Comparison of ENCODE assay signal across 7 mouse cellular contexts in genomic region chr13:43530832-43531693, GRCm38 (mm10). TPM values are rescaled to one million over a fixed set of nuclear protein-coding genes. Genes with fewer than 3 reads are reported as not detected.
DNase-seq lines count a peak whose midpoint lies in the region; ATAC-seq and TF ChIP-seq lines count a peak whose summit lies in the region.

No protein-coding gene starts in this region.

- WGBS in embryonic facial prominence, embryonic 12.5 days = 22% methylated on average over 13 of the region's 13 CpGs
- 6% methylated on average over 13 of the region's 13 CpGs for WGBS in heart, adult 2 months
- WGBS in intestine, postnatal 0 days = 23% methylated on average over 13 of the region's 13 CpGs
- 41% methylated on average over 13 of the region's 13 CpGs for WGBS in limb, embryonic 10.5 days
- WGBS in stomach, embryonic 14.5 days = 36% methylated on average over 13 of the region's 13 CpGs

- intact Hi-C loops in heart, adult 2 months (cut with DNase I) = loop anchor here (5.0 kb wide), 1 partner anchor 49 kb away; the partner anchor contains the start of gene Ranbp9

- no peak for TF ChIP-seq POLR2A in heart, adult 2 months (IDR thresholded peaks at IDR 0.05; ENCODE audit: insufficient read depth, low read depth, low read length)

- H3K4me3 ChIP-seq in embryonic facial prominence, embryonic 12.5 days = no peak overlapping the region
- 0 out of 2 replicates have a peak overlapping the region, but pooled peaks have one; percentile 13 for H3K4me3 ChIP-seq in heart, adult 2 months
- H3K4me3 ChIP-seq in intestine, postnatal 0 days (ENCODE audit: low read depth, low read length) = no peak overlapping the region
- H3K4me3 ChIP-seq in limb, embryonic 10.5 days = no peak overlapping the region
- no peak overlapping the region for H3K4me3 ChIP-seq in stomach, embryonic 14.5 days (ENCODE audit: low read depth, low read length)

- peak; percentile 53; the same call in 1 of the 2 replicates for TF ChIP-seq EP300 in heart, adult 2 months (IDR thresholded peaks at IDR 0.05; ENCODE audit: insufficient read depth, low read depth, low read length)

- no peak overlapping the region for H3K9ac ChIP-seq in embryonic facial prominence, embryonic 12.5 days
- H3K9ac ChIP-seq in heart, adult 2 months (ENCODE audit: low read depth, low read length) = peak overlapping the region; percentile 32; the same call in 1 of the 2 replicates
- no peak overlapping the region for H3K9ac ChIP-seq in intestine, postnatal 0 days (ENCODE audit: low read depth, low read length)
- H3K9ac ChIP-seq in stomach, embryonic 14.5 days (replicated peaks; ENCODE audit: low read depth, low read length) = no peak overlapping the region

- H3K4me2 ChIP-seq in embryonic facial prominence, embryonic 12.5 days (replicated peaks) = no peak overlapping the region
- H3K4me2 ChIP-seq in intestine, postnatal 0 days (replicated peaks; ENCODE audit: low read depth) = 0 out of 2 replicates have a peak overlapping the region, but pooled peaks have one; percentile 24
- H3K4me2 ChIP-seq in stomach, embryonic 14.5 days (replicated peaks; ENCODE audit: low read depth, low read length) = no peak overlapping the region

- no peaks in the 10 kb centered on the region for H3K36me3 ChIP-seq in embryonic facial prominence, embryonic 12.5 days
- H3K36me3 ChIP-seq in heart, adult 2 months (ENCODE audit: control insufficient read depth, insufficient read depth, low read length) = 0 out of 2 replicates have a peak, but pooled peaks cover 2% of the 10 kb centered on the region
- no peaks in the 10 kb centered on the region for H3K36me3 ChIP-seq in intestine, postnatal 0 days (ENCODE audit: control insufficient read depth, insufficient read depth)
- no peaks in the 10 kb centered on the region for H3K36me3 ChIP-seq in limb, embryonic 10.5 days
- no peaks in the 10 kb centered on the region for H3K36me3 ChIP-seq in stomach, embryonic 14.5 days (ENCODE audit: control insufficient read depth, insufficient read depth, low read length)

- peak; percentile 84 for ATAC-seq in embryonic facial prominence, embryonic 12.5 days (ENCODE audit: insufficient number of reproducible peaks, insufficient read depth, low FRiP score, low TSS enrichment)
- peak; percentile 74; the same call in 1 of the 2 replicates for ATAC-seq in intestine, postnatal 0 days
- peak; percentile 53 for ATAC-seq in stomach, embryonic 14.5 days (ENCODE audit: insufficient number of reproducible peaks, insufficient read depth, low FRiP score, low read depth)

- no peaks in the 10 kb centered on the region for H3K27me3 ChIP-seq in embryonic facial prominence, embryonic 12.5 days
- no peaks in the 10 kb centered on the region for H3K27me3 ChIP-seq in heart, adult 2 months (ENCODE audit: control insufficient read depth, insufficient read depth, low read length)
- H3K27me3 ChIP-seq in intestine, postnatal 0 days (replicated peaks; ENCODE audit: control insufficient read depth, insufficient read depth, low read length) = no peaks in the 10 kb centered on the region
- H3K27me3 ChIP-seq in limb, embryonic 10.5 days (ENCODE audit: low read depth, poor library complexity, severe bottlenecking) = no peaks in the 10 kb centered on the region
- no peaks in the 10 kb centered on the region for H3K27me3 ChIP-seq in stomach, embryonic 14.5 days (ENCODE audit: control insufficient read depth, insufficient read depth, low read length)

- DNase-seq in adipocyte (ENCODE audit: low spot score) = peak; percentile 74
- peak; percentile 62 to 67 for DNase-seq in heart, adult 2 months
- peak; percentile 48 for DNase-seq in limb, embryonic 10.5 days (ENCODE audit: low spot score)
- DNase-seq in mesoderm, embryonic 11.5 days (ENCODE audit: low read depth, low spot score) = peak; percentile 74

- TF ChIP-seq CTCF in heart, adult 2 months (IDR thresholded peaks at IDR 0.05) = peak; percentile 44
- peak; percentile 32; the same call in 1 of the 2 replicates for TF ChIP-seq CTCF in intestine, postnatal 0 days (IDR thresholded peaks at IDR 0.05; ENCODE audit: low read depth)

- H3K4me1 ChIP-seq in embryonic facial prominence, embryonic 12.5 days = peaks cover 18% of the 10 kb centered on the region
- H3K4me1 ChIP-seq in heart, adult 2 months (ENCODE audit: control insufficient read depth, insufficient read depth, low read length) = peaks cover 13% of the 10 kb centered on the region
- H3K4me1 ChIP-seq in intestine, postnatal 0 days (replicated peaks; ENCODE audit: control insufficient read depth, insufficient read depth, low read length) = no peaks in the 10 kb centered on the region
- peaks cover 20% of the 10 kb centered on the region for H3K4me1 ChIP-seq in limb, embryonic 10.5 days
- H3K4me1 ChIP-seq in stomach, embryonic 14.5 days (ENCODE audit: control insufficient read depth, insufficient read depth, low read length) = peaks cover 17% of the 10 kb centered on the region

- H3K9me3 ChIP-seq in embryonic facial prominence, embryonic 12.5 days = no peaks in the 10 kb centered on the region
- no peaks in the 10 kb centered on the region for H3K9me3 ChIP-seq in intestine, postnatal 0 days (ENCODE audit: control insufficient read depth)
- H3K9me3 ChIP-seq in limb, embryonic 10.5 days (replicated peaks) = no peaks in the 10 kb centered on the region
- H3K9me3 ChIP-seq in stomach, embryonic 14.5 days (ENCODE audit: control insufficient read depth, low read depth, low read length) = no peaks in the 10 kb centered on the region

- peak overlapping the region; percentile 57; the same call in 1 of the 2 replicates for H3K27ac ChIP-seq in embryonic facial prominence, embryonic 12.5 days
- H3K27ac ChIP-seq in heart, adult 2 months = peak overlapping the region; percentile 57
- H3K27ac ChIP-seq in intestine, postnatal 0 days (ENCODE audit: low read depth, low read length) = no peak overlapping the region
- H3K27ac ChIP-seq in limb, embryonic 10.5 days = peak overlapping the region; percentile 32
- H3K27ac ChIP-seq in stomach, embryonic 14.5 days (ENCODE audit: low read length) = no peak overlapping the region

- H3K79me2 ChIP-seq in heart, adult 2 months (replicated peaks; ENCODE audit: control insufficient read depth, insufficient read depth, low read length) = no peaks in the 10 kb centered on the region

RNA-seq across cellular contexts. Expression of gene Mcur1, which starts 28.9 kb away (rescaled TPM):
- 13.5 and 15.0 TPM in 2 replicates for polyA plus RNA-seq in embryonic facial prominence, embryonic 12.5 days (2016; fragmentation: Nextera tagmentation; extraction: Ambion mirVana)
- total RNA-seq in heart, adult 2 months (2021) = 10 to 100 TPM; 43.9 to 49.8 TPM
- 26.4 and 41.6 TPM in 2 replicates for polyA plus RNA-seq in heart, adult 2 months (2012; rRNA removed)
- polyA plus RNA-seq in intestine, postnatal 0 days (2015; fragmentation: Nextera tagmentation; extraction: Ambion mirVana) = 15.4 TPM in 2 replicates
- polyA plus RNA-seq in limb, embryonic 10.5 days (2016; fragmentation: Nextera tagmentation; extraction: Ambion mirVana) = 10.6 and 12.1 TPM in 2 replicates
- 14.9 and 15.9 TPM in 2 replicates for polyA plus RNA-seq in stomach, embryonic 14.5 days (2014; fragmentation: Nextera tagmentation; extraction: Ambion mirVana)

RNA-seq across cellular contexts. Expression of gene Ranbp9, which starts 50.0 kb away (rescaled TPM):
- polyA plus RNA-seq in embryonic facial prominence, embryonic 12.5 days (2016; fragmentation: Nextera tagmentation; extraction: Ambion mirVana) = 10.3 and 10.6 TPM in 2 replicates
- 10 to 100 TPM; 42.2 to 44.2 TPM for total RNA-seq in heart, adult 2 months (2021)
- 16.1 and 22.3 TPM in 2 replicates for polyA plus RNA-seq in heart, adult 2 months (2012; rRNA removed)
- 6.9 and 7.2 TPM in 2 replicates for polyA plus RNA-seq in intestine, postnatal 0 days (2015; fragmentation: Nextera tagmentation; extraction: Ambion mirVana)
- polyA plus RNA-seq in limb, embryonic 10.5 days (2016; fragmentation: Nextera tagmentation; extraction: Ambion mirVana) = 10.0 and 10.1 TPM in 2 replicates
- polyA plus RNA-seq in stomach, embryonic 14.5 days (2014; fragmentation: Nextera tagmentation; extraction: Ambion mirVana) = 15.5 and 16.8 TPM in 2 replicates

Comparison
In these comparisons a context has a peak if more than half of its experiments do, and no peak if none do; other contexts are left out.
1. H3K27ac ChIP-seq: peak in embryonic facial prominence, embryonic 12.5 days (single experiment), heart, adult 2 months (single experiment) and limb, embryonic 10.5 days (single experiment); none in intestine, postnatal 0 days (single experiment) and stomach, embryonic 14.5 days (single experiment).
2. Peak in every context shown above with its lines, with median percentiles within 50 percentile points of each other: DNase-seq and ATAC-seq.